In the genomic region with DNA sequence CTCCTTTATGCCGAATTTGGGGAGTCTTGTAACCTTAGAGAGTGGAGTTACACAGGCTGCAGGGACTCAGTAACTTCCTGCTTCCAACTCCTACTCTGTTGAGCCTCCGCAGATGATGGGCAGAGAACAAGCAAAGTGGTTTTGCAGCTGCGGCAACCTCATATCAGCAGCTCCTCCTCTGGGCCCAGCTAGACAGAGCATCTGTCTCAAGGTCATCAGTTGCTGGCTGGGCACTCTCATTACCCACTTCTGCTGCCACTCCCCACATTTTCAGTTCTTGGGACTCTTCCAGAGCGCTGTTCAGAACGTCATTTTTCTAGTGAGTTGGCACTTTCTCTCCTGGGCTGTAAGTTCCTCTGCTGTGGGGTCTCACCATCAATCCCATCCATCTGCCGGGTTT, we compare ENCODE assay signal across 9 mouse cellular contexts. TPM values are rescaled to one million over a fixed set of nuclear protein-coding genes. Genes with fewer than 3 reads are reported as not detected.
DNase-seq lines count a peak whose midpoint lies in the region; ATAC-seq lines count a peak whose summit lies in the region.
"Had no signal": no experiment of that assay in that cellular context is flagged by ENCODE, and none has a peak within 500 bp of the region (broad histone marks: within the 10 kb centered on the region; RNA-seq: fewer than 3 reads in every experiment).

No protein-coding gene starts in this region.

- DNase-seq in heart, adult 11 months, result peak; percentile 92
- no peak for DNase-seq in heart, postnatal 25 days (ENCODE audit: low spot score)
- peak; percentile 25 to 45 for DNase-seq in adrenal gland, postnatal 36 days
- no peak for DNase-seq in thymus, postnatal 25 days
- DNase-seq in urinary bladder, postnatal 36 days (ENCODE audit: low spot score in 2 of 2), result no peak

- ATAC-seq in heart, embryonic 16.5 days (replicated peaks; ENCODE audit: extremely low read depth, insufficient read depth, low FRiP score), result peak; percentile 86
- ATAC-seq in limb, embryonic 15.5 days (ENCODE audit: insufficient number of reproducible peaks, low FRiP score, low TSS enrichment, low read depth), result no peak
- no peak for ATAC-seq in monocyte, adult 5-6 weeks (replicated peaks; ENCODE audit: insufficient number of reproducible peaks, low FRiP score, low TSS enrichment, poor library complexity, severe bottlenecking)

- intact Hi-C loops in heart, postnatal 25 days (cut with DNase I), result loop anchor here (5.0 kb wide), 1 partner anchor 57 kb away; no protein-coding TSS in a partner anchor

- peak overlapping the region; percentile 84 for H3K27ac ChIP-seq in heart, embryonic 16.5 days (ENCODE audit: low read length)
- H3K27ac ChIP-seq in limb, embryonic 15.5 days, result 0 out of 2 replicates have a peak overlapping the region, but pooled peaks have one; percentile 27

- no peaks in the 10 kb centered on the region for H3K36me3 ChIP-seq in heart, embryonic 16.5 days (ENCODE audit: control insufficient read depth, insufficient read depth)
- no peaks in the 10 kb centered on the region for H3K36me3 ChIP-seq in limb, embryonic 15.5 days

- H3K9me3 ChIP-seq in heart, embryonic 16.5 days (replicated peaks; ENCODE audit: control insufficient read depth, low read length), result no peaks in the 10 kb centered on the region
- no peaks in the 10 kb centered on the region for H3K9me3 ChIP-seq in limb, embryonic 15.5 days

- 31% methylated on average over 6 of the region's 6 CpGs for WGBS in heart, embryonic 16.5 days
- 47% methylated on average over 6 of the region's 6 CpGs for WGBS in limb, embryonic 15.5 days

- H3K4me1 ChIP-seq in heart, embryonic 16.5 days (ENCODE audit: control insufficient read depth, insufficient read depth, low read length), result peaks cover 44% of the 10 kb centered on the region
- peaks cover 51% of the 10 kb centered on the region for H3K4me1 ChIP-seq in limb, embryonic 15.5 days

- peak overlapping the region; percentile 22 for H3K4me2 ChIP-seq in heart, embryonic 16.5 days (ENCODE audit: low read depth, low read length)
- H3K4me2 ChIP-seq in limb, embryonic 15.5 days, result no peak overlapping the region

- peak overlapping the region; percentile 38; the same call in 1 of the 2 replicates for H3K9ac ChIP-seq in heart, embryonic 16.5 days (ENCODE audit: low read length)
- H3K9ac ChIP-seq in limb, embryonic 15.5 days, result no peak overlapping the region

- no peaks in the 10 kb centered on the region for H3K27me3 ChIP-seq in heart, embryonic 16.5 days (ENCODE audit: control insufficient read depth, insufficient read depth, low read length)
- H3K27me3 ChIP-seq in limb, embryonic 15.5 days, result no peaks in the 10 kb centered on the region
- H3K27me3 ChIP-seq: CH12.LX had no signal

- H3K4me3 ChIP-seq in heart, embryonic 16.5 days (ENCODE audit: low read length), result 0 out of 2 replicates have a peak overlapping the region, but pooled peaks have one; percentile 4
- no peak overlapping the region for H3K4me3 ChIP-seq in limb, embryonic 15.5 days

RNA-seq across cellular contexts. Expression of gene Adgra3, which starts 24.6 kb away (rescaled TPM):
- 10 to 100 TPM; 15.7 to 20.6 TPM for total RNA-seq in heart, postnatal 25 days (2021)
- 10 to 100 TPM; 39.2 to 56.5 TPM for total RNA-seq in adrenal gland, postnatal 36 days (2021)
- polyA plus RNA-seq in heart, embryonic 16.5 days (2015; fragmentation: Nextera tagmentation; extraction: Ambion mirVana), result 9.8 and 14.5 TPM in 2 replicates
- polyA plus RNA-seq in limb, embryonic 15.5 days (2015; fragmentation: Nextera tagmentation; extraction: Ambion mirVana), result 21.5 and 34.5 TPM in 2 replicates
- 0.29 to 1.6 TPM (median 0.85 TPM) in 3 replicates for total RNA-seq in monocyte, adult 5-6 weeks (2017)
- total RNA-seq: CH12.LX had no signal

Comparison
In these comparisons a context has a peak if more than half of its experiments do, and no peak if none do; other contexts are left out.
1. DNase-seq: peak in heart, adult 11 months (single experiment) and adrenal gland, postnatal 36 days (2 of 2); none in heart, postnatal 25 days (single experiment), thymus, postnatal 25 days (single experiment) and urinary bladder, postnatal 36 days (0 of 2).